Mouse (Mus musculus): Measurements from ENCODE around the gene Fance.
"Not testable (repeated sequence)": the region's sequence is repeated elsewhere in the genome, so short reads cannot be mapped to it uniquely, and the experiment has no call there.

The Fance gene

GRCm38 (mm10) chr17:28291346-28291745, 22.0 kb upstream of the Fance start:
- DNase-seq (ENCODE audit: low spot score) = no peak

- DNase-seq (ENCODE audit: low spot score) = no peak
Measured at GRCm38 (mm10) chr17:28293716-28294115, 19.6 kb upstream of the Fance start.

GRCm38 (mm10) chr17:28294449-28295333, 18.6 kb upstream of the Fance start:
- no peak for DNase-seq (ENCODE audit: low spot score)

GRCm38 (mm10) chr17:28298888-28299287, 14.4 kb upstream of the Fance start:
- DNase-seq (ENCODE audit: low spot score) = no peak

- no peak for DNase-seq (ENCODE audit: low spot score)
Measured at GRCm38 (mm10) chr17:28299669-28300320, 13.5 kb upstream of the Fance start.

GRCm38 (mm10) chr17:28300323-28300722, 13.0 kb upstream of the Fance start:
- no peak for DNase-seq (ENCODE audit: low spot score)

GRCm38 (mm10) chr17:28300850-28301249, 12.5 kb upstream of the Fance start:
- no peak for DNase-seq (ENCODE audit: low spot score)

GRCm38 (mm10) chr17:28305172-28305571, 8.1 kb upstream of the Fance start:
- no peak for DNase-seq (ENCODE audit: low spot score)

GRCm38 (mm10) chr17:28308297-28309195, 4.8 kb upstream of the Fance start:
- peak; percentile 95 for DNase-seq (ENCODE audit: low spot score)

GRCm38 (mm10) chr17:28310831-28311230, 2.5 kb upstream of the Fance start:
- no peak for DNase-seq (ENCODE audit: low spot score)

GRCm38 (mm10) chr17:28311366-28312132, 1.8 kb upstream of the Fance start:
- no peak for DNase-seq (ENCODE audit: low spot score)

GRCm38 (mm10) chr17:28312232-28313211, 797 bp upstream of the Fance start:
- no peak for DNase-seq (ENCODE audit: low spot score)

- DNase-seq (ENCODE audit: low spot score) = no peak
Measured at GRCm38 (mm10) chr17:28313880-28314225, 534 bp downstream of the Fance start.

GRCm38 (mm10) chr17:28315611-28316160, 2.4 kb downstream of the Fance start:
- no peak for DNase-seq (ENCODE audit: low spot score)

GRCm38 (mm10) chr17:28316476-28316875, 3.2 kb downstream of the Fance start:
- no peak for DNase-seq (ENCODE audit: low spot score)

GRCm38 (mm10) chr17:28317091-28317490, 3.8 kb downstream of the Fance start:
- DNase-seq (ENCODE audit: low spot score) = no peak

GRCm38 (mm10) chr17:28317725-28318124, 4.4 kb downstream of the Fance start:
- DNase-seq (ENCODE audit: low spot score) = no peak

- no peak for DNase-seq (ENCODE audit: low spot score)
Measured at GRCm38 (mm10) chr17:28321700-28322099, 8.4 kb downstream of the Fance start.

GRCm38 (mm10) chr17:28323786-28324185, 10.5 kb downstream of the Fance start:
- no peak for DNase-seq (ENCODE audit: low spot score)

- DNase-seq (ENCODE audit: low spot score) = not testable (repeated sequence)
Measured at GRCm38 (mm10) chr17:28324416-28324815, 11.1 kb downstream of the Fance start.
